In genomic region chr3:27317288-27318024, GRCm38 (mm10) we compare ENCODE assay signal across 7 mouse cellular contexts. TPM values are rescaled to one million over a fixed set of nuclear protein-coding genes. Genes with fewer than 3 reads are reported as not detected.
DNase-seq lines count a peak whose midpoint lies in the region; TF ChIP-seq lines count a peak whose summit lies in the region.

No protein-coding gene starts in this region.

- H3K27ac ChIP-seq in layer of hippocampus, adult 2 months = peak overlapping the region; percentile 69
- H3K27ac ChIP-seq in cortical plate, adult 2 months (ENCODE audit: insufficient read depth, low read length) = no peak overlapping the region

- no peak for DNase-seq in layer of hippocampus, adult 2 months (ENCODE audit: low spot score in 2 of 2)
- no peak for DNase-seq in layer of hippocampus, postnatal 10 days (ENCODE audit: low spot score in 2 of 2)
- DNase-seq in NIH3T3 (ENCODE audit: low read depth) = peak; percentile 45
- DNase-seq in lung, postnatal 25 days (ENCODE audit: low spot score) = peak; percentile 20
- DNase-seq in spleen, adult 18-20 months = no peak
- DNase-seq in cerebellum, postnatal 4 days (ENCODE audit: low spot score in 2 of 2) = no peak

- no peaks in the 10 kb centered on the region for H3K4me1 ChIP-seq in cortical plate, adult 2 months (ENCODE audit: control insufficient read depth, insufficient read depth, low read length)

- no peak for TF ChIP-seq CTCF in layer of hippocampus, adult 2 months (conservative IDR thresholded peaks at IDR 0.05)
- no peak for TF ChIP-seq CTCF in cortical plate, adult 2 months (IDR thresholded peaks at IDR 0.05; ENCODE audit: extremely low read depth, insufficient read depth, low read length)

- H3K4me3 ChIP-seq in layer of hippocampus, adult 2 months = peak overlapping the region; percentile 28
- H3K4me3 ChIP-seq in cortical plate, adult 2 months (ENCODE audit: insufficient read depth, low read length) = peak overlapping the region; percentile 30

- TF ChIP-seq POLR2A in cortical plate, adult 2 months (IDR thresholded peaks at IDR 0.05; ENCODE audit: extremely low read depth, insufficient read depth, low read length) = no peak

RNA-seq across cellular contexts. Expression of gene Tnfsf10, which starts 0.6 kb away (rescaled TPM):
- 1 to 10 TPM in 1 of 2 experiments, under 1 TPM in 1; 0.83 to 1.4 TPM for total RNA-seq in layer of hippocampus, adult 2 months (2021)
- 1 to 10 TPM; 1.2 to 1.9 TPM for total RNA-seq in layer of hippocampus, postnatal 10 days (2021)
- polyA plus RNA-seq in cortical plate, adult 2 months (2012; rRNA removed) = 2.1 and 2.4 TPM in 2 replicates

RNA-seq across cellular contexts. Expression of gene Ghsr, which starts 53.7 kb away (rescaled TPM):
- total RNA-seq in layer of hippocampus, adult 2 months (2021) = 1 to 10 TPM in 1 of 2 experiments, under 1 TPM in 1; 0.93 to 1.8 TPM
- 1 to 10 TPM in 1 of 2 experiments, under 1 TPM in 1; 0.69 to 1.1 TPM for total RNA-seq in layer of hippocampus, postnatal 10 days (2021)
- 0.02 and 0.09 TPM in 2 replicates for polyA plus RNA-seq in cortical plate, adult 2 months (2012; rRNA removed)

Comparison
In these comparisons a context has a peak if more than half of its experiments do, and no peak if none do; other contexts are left out.
1. DNase-seq: peak in NIH3T3 (single experiment) and lung, postnatal 25 days (single experiment); none in layer of hippocampus, adult 2 months (0 of 2), layer of hippocampus, postnatal 10 days (0 of 2), spleen, adult 18-20 months (0 of 2) and cerebellum, postnatal 4 days (0 of 2).